Mouse (Mus musculus) myocyte (in vitro differentiated cells): ENCODE measurements around the gene Basp1.
A peak's percentile ranks its signal among the peaks of the same experiment; 100 is the strongest.

Source experiments
- E2F4 ChIP-seq: IDR thresholded peaks from one replicate; pipeline ENCODE4 v1.6.1; 2011; ENCODE audit warnings: mild to moderate bottlenecking, control low read depth, moderate library complexity; ENCODE audit not compliant: insufficient read depth
- MYOD1 ChIP-seq, 3 experiments: IDR thresholded peaks; one replicate each; pipeline ENCODE4 v1.6.1; 2011; ENCODE audit warnings: control low read depth in 2 of 3, low read depth in 2 of 3, mild to moderate bottlenecking in 2 of 3, moderate library complexity in 1 of 3; ENCODE audit not compliant: insufficient read length in 2 of 3, control insufficient read depth in 1 of 3
- MYOG ChIP-seq, 3 experiments: IDR thresholded peaks; one replicate each; pipeline ENCODE4 v1.6.1; 2011; ENCODE audit warnings: control low read depth in 2 of 3, low read depth in 2 of 3, mild to moderate bottlenecking in 2 of 3; ENCODE audit not compliant: insufficient read length in 2 of 3, control insufficient read depth in 1 of 3, insufficient read depth in 1 of 3
- POLR2A ChIP-seq: IDR thresholded peaks from one replicate; pipeline ENCODE4 v1.6.1; 2011; ENCODE audit warnings: low read depth, mild to moderate bottlenecking, control low read depth, moderate library complexity; ENCODE audit not compliant: insufficient read length
- POLR2AphosphoS2 ChIP-seq: IDR thresholded peaks from one replicate; pipeline ENCODE4 v1.6.1; 2011; ENCODE audit warnings: low read depth, control low read depth; ENCODE audit not compliant: insufficient read length
- USF1 ChIP-seq: IDR thresholded peaks from one replicate; pipeline ENCODE4 v1.6.1; 2011; ENCODE audit warnings: low read depth, mild to moderate bottlenecking, control low read depth, moderate library complexity

DNA sequence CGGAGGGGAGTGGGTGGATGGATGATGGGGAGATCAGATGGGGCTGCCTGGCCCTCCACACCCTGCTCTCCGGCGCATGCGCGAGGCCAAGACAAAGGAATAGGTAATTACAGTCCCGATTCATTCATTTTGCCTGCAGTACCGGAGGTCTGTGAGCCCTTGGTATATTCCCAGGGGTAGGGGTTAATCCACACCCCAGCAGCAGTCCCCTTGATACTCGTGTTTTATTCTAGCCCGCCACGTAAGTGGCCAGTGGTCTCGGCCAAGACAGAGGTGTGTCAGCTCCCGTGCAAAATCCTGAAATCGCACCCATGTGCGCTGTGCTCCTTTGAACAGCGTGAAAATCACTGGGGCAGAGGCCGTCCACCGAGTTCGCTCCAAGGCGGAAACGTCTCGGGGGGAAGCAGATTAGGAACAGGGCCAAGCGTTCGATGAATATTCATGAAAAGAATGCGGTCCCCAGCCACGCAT is 1.4 kb downstream of the Basp1 start:
- TF ChIP-seq POLR2AphosphoS2 (peak; percentile 34), E2F4 (no peak), USF1 (no peak), MYOG (IDR thresholded peaks at IDR 0.05; ENCODE audit: control insufficient read depth in 1 of 3, insufficient read depth in 1 of 3, insufficient read length in 2 of 3, low read depth in 2 of 3) (no peak), POLR2A (peak; percentile 39), MYOD1 (IDR thresholded peaks at IDR 0.05; ENCODE audit: control insufficient read depth in 1 of 3, insufficient read length in 2 of 3, low read depth in 2 of 3) (no peak)
